Mouse (Mus musculus) thymus, adult 2 months (tissue): ENCODE data around the gene Bmp6.

ENCODE experiments used
- CTCF ChIP-seq: fragments of 200-500 bp; IDR thresholded peaks from 2 replicates; pipeline ENCODE4 v1.5.1; 2012; ENCODE audit warnings: mild to moderate bottlenecking, control low read depth, low read length, moderate library complexity, borderline replicate concordance; ENCODE audit not compliant: control insufficient read depth, poor library complexity, insufficient read depth; ENCODE audit errors: extremely low read depth
- POLR2A ChIP-seq: fragments of 200-500 bp; IDR thresholded peaks from 2 replicates; pipeline ENCODE4 v1.6.1; 2012; ENCODE audit warnings: mild to moderate bottlenecking, low read length, control low read depth, moderate library complexity; ENCODE audit not compliant: control insufficient read depth, poor library complexity, insufficient read depth; ENCODE audit errors: extremely low read depth

DNA sequence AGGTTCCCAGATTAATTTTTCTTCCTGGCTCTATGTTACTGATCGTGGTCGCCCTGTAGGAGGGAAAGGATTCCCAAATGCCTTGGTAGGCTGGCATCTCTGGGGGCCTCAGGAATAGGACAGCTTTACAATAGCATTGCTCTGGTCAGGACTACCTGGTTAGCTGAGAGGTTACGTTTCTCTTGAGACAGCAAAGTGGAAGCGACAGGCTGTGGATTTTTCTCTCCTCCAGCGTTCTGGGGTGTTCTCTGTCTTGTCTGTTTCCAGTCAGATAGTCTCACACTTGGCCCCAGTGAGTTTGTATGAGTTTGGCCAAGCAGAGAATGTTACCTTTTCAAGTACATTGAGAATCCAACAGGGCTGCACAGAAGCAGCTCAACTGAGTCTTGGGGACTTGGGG lies 106.5 kb downstream of the Bmp6 start:
- TF ChIP-seq POLR2A (no peak), CTCF (no peak)
